Mouse (Mus musculus): Measurements from ENCODE around the gene Hsp90ab1.

Hsp90ab1 gene

GRCm38 (mm10) chr17:45596631-45597396 is 23.7 kb upstream of the Hsp90ab1 start:
- DNase-seq (ENCODE audit: low read depth, low spot score), result no peak

GRCm38 (mm10) chr17:45595736-45596390 is 22.8 kb upstream of the Hsp90ab1 start:
- DNase-seq (ENCODE audit: low read depth, low spot score), result no peak

GRCm38 (mm10) chr17:45594881-45595735 is 22.0 kb upstream of the Hsp90ab1 start:
- DNase-seq (ENCODE audit: low read depth, low spot score), result no peak

DNA sequence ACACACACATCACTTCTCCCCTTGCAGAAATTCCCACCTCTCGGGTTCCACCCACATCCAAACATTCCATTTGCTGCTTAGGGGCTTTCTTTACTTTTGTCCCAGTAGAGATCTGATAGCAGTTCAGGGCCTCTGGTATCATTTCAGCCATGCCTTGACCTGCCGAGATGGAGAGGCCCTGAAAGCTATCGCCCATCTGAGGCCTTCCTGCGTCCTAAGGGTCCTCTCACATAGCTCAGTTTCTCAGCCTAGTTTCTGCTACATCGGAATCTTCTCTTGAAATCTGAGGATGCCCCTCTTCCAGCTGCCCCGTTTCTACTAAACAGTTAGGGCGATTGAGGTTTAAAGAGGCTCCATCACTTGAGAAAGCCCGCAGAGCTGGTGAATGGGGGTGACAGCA is 21.1 kb upstream of the Hsp90ab1 start:
- no peak for DNase-seq (ENCODE audit: low read depth, low spot score)

GRCm38 (mm10) chr17:45593479-45593878 is 20.4 kb upstream of the Hsp90ab1 start:
- peak; percentile 76 for DNase-seq (ENCODE audit: low read depth, low spot score)

DNA sequence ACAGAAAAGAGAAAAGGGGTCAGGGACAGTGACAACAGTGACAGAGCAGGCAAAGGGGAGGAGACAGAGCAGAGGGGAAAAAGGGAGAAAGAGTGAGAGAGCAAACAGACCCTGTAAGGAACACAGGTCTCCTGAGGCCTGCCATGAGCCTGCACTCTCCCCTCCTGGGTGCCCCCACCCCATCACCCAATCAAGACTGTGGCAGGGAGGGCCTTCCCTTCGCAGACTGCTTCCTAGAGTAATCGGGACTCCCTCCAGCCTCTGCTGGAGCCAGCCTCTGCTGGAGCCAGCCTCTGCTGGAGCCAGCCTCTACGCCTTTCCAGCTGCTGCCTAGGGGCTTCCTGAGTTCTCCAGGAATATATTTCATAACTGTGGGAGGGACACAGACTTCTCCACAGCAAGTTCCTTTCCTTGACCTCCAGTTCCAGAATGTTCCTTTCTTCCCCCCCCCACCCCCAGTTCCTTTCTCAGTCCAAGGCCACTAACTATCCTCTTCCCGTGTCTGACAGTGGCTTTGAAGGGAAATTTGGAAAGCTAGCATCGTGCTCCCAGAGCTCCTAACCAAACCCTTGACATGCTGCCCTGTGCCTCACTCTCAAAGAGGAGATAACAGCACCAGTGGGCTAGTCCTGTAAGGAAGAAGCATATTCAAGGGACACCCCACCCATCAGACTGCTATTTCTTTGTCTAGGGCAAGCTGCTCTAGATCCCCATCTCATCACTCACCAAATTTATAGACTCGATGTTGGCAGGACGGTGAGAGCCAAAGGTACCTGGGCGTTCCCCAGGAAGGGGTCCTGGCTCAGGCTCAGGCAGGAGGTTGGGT is 19.7 kb upstream of the Hsp90ab1 start:
- no peak for DNase-seq (ENCODE audit: low read depth, low spot score)

DNA sequence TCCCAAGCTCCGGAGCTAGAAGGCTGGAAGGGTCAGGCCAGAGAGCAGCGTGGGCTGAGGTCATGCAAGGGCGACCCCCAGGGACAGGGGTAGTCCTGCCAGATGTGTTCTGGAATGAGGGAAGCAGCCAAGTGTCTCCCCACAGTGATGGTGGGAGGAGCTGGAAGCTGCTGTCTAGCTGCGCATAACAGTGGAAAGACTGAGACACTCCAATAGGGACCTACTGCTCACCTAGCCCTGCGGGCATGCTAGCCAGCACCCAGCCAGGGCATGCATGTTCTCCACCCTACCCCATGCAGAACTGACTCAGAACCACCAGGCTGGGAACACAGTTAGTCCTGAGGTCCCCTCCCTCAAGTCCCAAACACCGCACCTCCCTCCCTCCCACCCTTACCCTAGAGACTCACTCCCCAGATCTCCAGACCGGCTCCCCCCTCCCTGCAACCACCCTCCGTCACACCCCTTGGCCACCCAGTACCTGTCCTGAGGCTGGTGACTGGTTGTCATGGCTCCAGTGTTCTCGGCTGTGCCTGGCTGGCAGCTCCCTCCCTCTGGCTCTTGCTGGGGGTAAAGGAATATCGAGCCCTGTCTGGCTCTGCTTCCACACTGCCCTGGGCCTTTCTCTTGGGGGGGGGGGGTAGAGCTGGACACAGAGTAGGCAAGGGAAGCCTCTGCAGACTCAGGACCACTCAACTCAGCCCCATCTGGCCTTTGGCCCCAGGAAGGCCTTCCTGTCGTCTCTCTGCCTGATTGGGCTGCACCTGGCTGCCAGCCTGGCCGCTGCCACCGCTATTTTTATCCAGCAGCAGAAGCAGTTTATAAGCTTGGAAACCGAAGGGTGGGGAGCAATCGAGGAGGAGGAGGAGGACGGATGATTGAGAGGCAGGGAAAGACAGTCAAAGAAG is 18.9 kb upstream of the Hsp90ab1 start:
- DNase-seq (ENCODE audit: low read depth, low spot score), result no peak

DNA sequence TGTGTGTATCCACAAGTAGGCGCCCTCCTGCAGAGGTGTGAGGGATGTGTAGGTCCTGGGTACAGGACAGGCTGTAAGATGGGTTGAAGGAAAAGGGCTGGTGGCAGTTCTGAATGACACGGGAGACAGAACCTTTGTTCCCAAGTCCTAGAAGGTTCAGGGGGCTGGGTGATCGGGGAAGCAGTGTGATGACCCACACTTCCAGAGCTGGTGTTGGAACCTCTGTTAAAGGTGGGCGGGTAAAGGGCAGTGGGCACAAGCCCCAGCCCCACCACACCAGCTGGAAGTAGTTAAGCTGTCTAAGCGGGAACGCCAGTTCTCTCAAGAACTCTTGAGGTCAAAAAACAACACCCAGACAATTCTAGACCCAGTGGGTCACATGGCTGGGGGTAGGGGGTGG is 17.3 kb upstream of the Hsp90ab1 start:
- DNase-seq (ENCODE audit: low read depth, low spot score), result no peak

GRCm38 (mm10) chr17:45589844-45590243 is 16.8 kb upstream of the Hsp90ab1 start:
- no peak for DNase-seq (ENCODE audit: low read depth, low spot score)

- no peak for DNase-seq (ENCODE audit: low read depth, low spot score)
These were observed 16.2 kb upstream of the Hsp90ab1 start for GRCm38 (mm10) chr17:45589236-45589635.

- DNase-seq (ENCODE audit: low read depth, low spot score), result no peak
These were observed 15.3 kb upstream of the Hsp90ab1 start for GRCm38 (mm10) chr17:45588370-45588769.

DNA sequence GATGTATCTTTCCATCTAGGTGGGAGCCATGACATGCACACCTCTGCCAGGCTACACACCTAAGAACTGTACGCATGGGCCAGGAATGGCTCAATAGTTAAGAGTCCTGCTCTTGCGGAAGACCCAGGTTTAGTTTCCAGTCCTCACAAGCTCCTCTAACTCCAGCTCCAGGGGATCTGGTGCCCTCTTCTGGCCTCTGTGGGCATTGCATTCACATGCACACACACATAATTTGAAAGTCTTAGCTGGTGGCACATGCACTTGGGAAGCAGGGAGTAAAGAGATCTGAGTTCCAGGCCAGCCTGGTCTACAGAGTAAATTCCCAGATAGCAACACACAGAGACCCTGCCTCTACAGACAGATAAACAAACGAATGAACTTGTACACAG is 13.4 kb upstream of the Hsp90ab1 start:
- DNase-seq (ENCODE audit: low read depth, low spot score), result no peak

DNA sequence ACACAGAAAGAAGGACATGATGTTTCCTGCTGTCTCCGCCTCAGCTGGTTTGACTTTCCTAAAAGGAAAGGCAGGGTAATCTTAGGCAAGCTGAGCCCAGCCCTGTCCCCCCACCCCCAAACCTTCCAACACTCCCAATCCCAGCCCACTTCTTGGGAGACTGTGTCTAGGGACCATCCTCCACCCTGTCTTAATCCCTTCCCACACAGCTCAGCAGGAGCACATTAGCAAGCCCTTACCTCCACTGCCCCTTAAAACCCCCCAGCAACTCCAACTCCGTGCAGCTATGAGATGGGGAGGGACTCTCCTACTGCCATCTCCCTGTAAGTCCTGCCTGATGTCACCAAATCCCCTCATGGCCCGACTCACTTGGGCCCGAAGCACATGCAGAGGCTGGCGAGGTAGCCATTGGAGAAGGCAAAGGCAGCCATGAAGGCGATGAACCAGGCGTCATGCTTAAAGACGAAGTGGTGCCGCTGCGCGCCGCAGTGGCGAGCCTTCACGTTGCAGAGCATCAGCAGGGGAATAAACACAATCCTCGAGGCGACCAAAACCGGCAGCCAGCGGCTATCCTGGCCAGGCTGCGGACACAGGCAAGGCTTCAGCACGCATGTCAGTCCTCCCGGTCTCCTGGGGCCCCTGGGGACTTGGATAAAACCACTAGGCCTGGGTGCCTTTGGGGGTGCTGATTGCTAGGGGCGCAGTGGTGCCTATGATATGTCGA is 12.8 kb upstream of the Hsp90ab1 start:
- DNase-seq (ENCODE audit: low read depth, low spot score), result no peak

DNA sequence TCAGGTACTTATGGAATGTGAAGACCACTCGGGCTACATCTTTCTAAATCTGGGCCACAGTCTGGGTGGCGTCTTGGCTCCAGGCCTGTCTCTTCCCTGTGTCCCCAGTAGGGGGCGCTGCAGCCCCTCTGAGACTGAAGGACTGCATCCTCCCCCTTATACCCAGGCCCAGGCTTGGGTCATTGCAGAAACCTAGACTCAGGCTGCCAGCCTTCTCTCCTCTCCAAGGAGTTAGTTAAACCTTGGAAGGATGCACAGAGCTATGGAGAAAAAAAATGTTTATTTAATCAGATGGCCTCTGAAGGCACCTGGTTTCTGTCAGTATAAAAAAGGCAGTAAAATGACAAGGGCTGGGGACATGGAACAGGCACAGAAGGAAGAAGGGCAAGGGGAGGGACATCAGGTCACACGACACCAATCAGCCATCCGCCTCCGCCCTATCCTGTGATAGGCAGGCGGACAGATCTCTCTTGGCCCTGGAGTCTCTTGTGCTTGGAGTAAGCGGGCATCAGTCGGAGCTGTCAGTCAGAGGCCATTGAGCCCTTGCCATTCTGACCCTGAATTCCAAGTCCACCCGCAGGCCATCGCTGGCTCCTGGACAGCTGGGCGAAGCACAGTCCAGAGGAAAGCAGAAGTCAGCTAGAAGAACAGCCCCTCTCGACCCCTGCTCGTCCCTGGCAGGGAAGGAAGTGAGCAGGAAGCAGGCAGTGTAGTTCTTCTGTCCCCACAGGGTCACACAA is 12.0 kb upstream of the Hsp90ab1 start:
- no peak for DNase-seq (ENCODE audit: low read depth, low spot score)

DNA sequence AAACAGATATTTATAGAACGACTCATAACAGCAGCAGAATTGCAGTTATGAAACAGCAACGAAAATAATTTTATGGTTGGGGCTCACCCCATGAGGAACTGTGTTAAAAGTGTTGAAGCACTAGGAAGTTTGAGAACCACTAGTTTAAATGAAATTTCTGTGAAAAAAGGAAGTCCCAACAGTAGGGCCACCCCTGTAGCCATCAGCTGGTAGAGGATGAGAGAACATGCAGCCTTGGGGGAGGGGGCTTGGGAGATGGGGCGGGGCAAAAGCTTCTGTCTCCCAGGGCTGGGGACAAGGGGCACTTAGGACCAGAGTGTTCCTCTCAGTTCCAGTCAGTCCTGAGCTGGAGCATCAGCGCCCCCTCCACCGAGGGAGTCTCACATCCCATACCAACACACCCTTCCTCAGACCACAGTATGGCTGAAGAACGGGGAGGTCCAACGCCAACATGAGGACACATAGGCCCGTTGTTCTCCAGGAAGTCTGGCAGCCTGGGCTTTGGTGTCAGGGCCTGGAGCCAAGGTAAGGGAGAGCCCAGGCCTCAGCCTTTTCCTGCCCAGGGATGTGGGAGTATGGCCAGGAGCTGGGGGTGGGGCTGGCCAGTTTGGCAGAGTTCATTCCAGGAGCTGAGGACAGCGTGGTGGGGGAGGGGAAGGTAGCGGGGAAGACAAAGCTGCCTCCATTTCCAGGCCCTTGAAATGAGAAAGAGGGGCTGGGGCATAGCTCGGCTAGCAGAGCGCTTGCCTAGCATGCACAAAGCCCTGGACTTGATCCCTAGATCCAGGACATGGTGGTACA is 11.2 kb upstream of the Hsp90ab1 start:
- DNase-seq (ENCODE audit: low read depth, low spot score), result no peak

DNA sequence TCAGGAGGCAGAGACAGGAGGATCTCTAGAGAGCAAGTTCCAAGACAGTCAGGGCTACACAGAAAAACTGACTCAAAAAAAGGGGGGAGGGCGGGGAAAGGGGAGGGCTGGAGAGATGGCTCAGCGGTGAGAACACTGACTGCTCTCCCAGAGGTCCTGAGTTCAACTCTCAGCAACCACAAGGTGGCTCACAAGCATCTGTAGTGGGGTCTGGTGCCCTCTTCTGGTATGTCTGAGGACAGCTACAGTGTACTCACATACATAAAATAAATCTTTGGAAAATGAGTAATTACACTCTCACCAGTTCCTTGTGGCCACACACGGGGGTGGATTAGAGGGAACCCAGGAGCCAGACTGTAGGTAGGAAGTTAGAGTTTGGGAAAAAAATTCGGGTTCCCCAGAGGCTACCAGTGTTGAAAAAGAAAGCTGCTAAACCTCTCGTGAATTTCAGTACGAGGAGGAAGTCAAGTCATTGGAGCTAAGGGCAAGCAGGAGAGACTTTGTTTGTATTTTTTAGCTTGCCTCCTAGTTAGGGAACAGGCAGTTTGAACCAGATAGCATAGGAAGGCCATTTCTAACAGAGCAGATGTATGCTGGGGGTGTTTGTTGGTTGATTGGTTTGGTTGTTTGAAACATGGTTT is 9.8 kb upstream of the Hsp90ab1 start:
- DNase-seq (ENCODE audit: low read depth, low spot score), result no peak

GRCm38 (mm10) chr17:45582188-45582587 is 9.1 kb upstream of the Hsp90ab1 start:
- no peak for DNase-seq (ENCODE audit: low read depth, low spot score)

DNA sequence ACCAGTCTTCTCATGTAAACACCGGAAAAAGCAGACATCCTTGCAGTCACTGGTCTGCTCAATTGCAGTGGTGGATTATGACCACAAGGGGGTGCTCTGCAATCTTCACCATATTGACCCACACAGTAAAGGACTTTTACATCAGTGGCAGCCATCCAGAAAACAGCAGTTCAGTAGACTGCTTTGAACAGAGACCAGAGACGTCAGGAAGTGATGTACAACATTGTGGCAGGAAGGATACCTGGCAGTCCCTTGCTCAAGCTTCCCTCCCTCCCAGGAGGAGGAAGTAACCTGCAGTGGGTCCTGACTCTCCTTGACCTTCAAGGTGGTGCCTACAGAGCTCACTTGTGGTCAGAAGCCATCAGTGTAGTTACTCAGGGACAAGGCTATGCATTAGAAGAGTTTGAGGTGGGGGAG is 8.5 kb upstream of the Hsp90ab1 start:
- DNase-seq (ENCODE audit: low read depth, low spot score), result peak; percentile 78

All from c-Kit-negative CD71-positive TER-119-positive erythroid progenitor cells, embryonic 14.5 days (primary cell).